Mouse (Mus musculus) neural tube, embryonic 15.5 days (tissue): Measurements from ENCODE around the gene Polr2a. TPM values are rescaled to one million over a fixed set of nuclear protein-coding genes. Genes with fewer than 3 reads are reported as not detected.

Experiments
- ATAC-seq: fragments of 200-750 bp; cut with Nextera tagmentation; 2 replicates; pipeline ENCODE4 v1.8.0; 2017; ENCODE audit warnings: mild to moderate bottlenecking, moderate TSS enrichment, moderate library complexity; ENCODE audit not compliant: low FRiP score
- H3K27ac ChIP-seq: fragments of 300-500 bp; sonication (generic); replicated peaks from 2 replicates; pipeline ENCODE4 v1.5.1; 2015; ENCODE audit warnings: mild to moderate bottlenecking, inconsistent platforms
- H3K27me3 ChIP-seq: fragments of 300-500 bp; sonication (generic); replicated peaks from 2 replicates; pipeline ENCODE4 v1.6.1; 2015; ENCODE audit warnings: inconsistent platforms
- H3K36me3 ChIP-seq: fragments of 300-500 bp; sonication (generic); 2 replicates; pipeline ENCODE4 v1.6.1; 2015; ENCODE audit warnings: inconsistent platforms
- H3K4me1 ChIP-seq: fragments of 300-500 bp; sonication (generic); 2 replicates; pipeline ENCODE4 v1.6.1; 2015; ENCODE audit warnings: inconsistent platforms
- H3K4me2 ChIP-seq: fragments of 300-500 bp; sonication (generic); 2 replicates; pipeline ENCODE4 v1.6.1; 2015; ENCODE audit warnings: inconsistent platforms, mild to moderate bottlenecking, moderate library complexity
- H3K4me3 ChIP-seq: fragments of 300-500 bp; sonication (generic); replicated peaks from 2 replicates; pipeline ENCODE4 v1.5.1; 2015; ENCODE audit warnings: mild to moderate bottlenecking, inconsistent platforms
- H3K9ac ChIP-seq: fragments of 300-500 bp; sonication (generic); replicated peaks from 2 replicates; pipeline ENCODE4 v1.6.1; 2015; ENCODE audit warnings: mild to moderate bottlenecking, inconsistent platforms
- H3K9me3 ChIP-seq: fragments of 300-500 bp; sonication (generic); replicated peaks from 2 replicates; pipeline ENCODE4 v1.6.1; 2016; ENCODE audit warnings: inconsistent platforms
- WGBS: fragments of 180-500 bp; shearing (Covaris S2); methylation state at CpG from one replicate; pipeline ENCODE4 v1.1.7; 2015; ENCODE audit warnings: mixed read lengths; 5-methylcytosine and 5-hydroxymethylcytosine counted together
- polyA plus RNA-seq: library from polyadenylated mRNA; unstranded; fragments of >200 nt; fragmentation: Nextera tagmentation; extraction: Ambion mirVana; gene quantifications from 2 replicates; pipeline ENCODE4 v1.2.1, GENCODE M21; 2015

Polr2a gene
- 13.2 and 18.7 TPM in 2 replicates for polyA plus RNA-seq

DNA sequence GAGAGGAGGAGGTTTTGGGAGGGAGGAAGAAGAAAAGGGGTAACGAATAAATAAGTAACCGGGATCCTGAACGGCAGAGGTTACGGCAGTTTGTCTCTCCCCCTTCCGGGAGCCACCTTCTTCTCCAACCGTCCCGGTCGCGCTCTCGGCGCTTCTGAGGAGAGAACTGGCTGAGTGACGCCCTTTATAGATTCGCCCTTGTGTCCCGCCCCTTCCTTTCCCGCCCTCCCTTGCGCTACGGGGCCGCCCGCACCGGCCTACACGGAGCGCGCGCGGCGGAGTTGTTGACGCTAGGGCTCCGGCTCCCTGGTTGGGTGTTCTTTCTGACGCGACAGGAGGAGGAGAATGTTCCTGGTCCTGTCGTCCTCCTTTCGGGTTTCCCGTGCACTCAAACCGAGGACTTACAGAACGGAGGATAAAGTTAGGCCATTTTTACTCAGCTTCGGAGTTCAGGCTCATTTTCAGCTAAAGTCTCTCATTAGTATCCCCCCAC, at the start of gene Polr2a:
Gene Polr2a, minus strand, starts transcription at position 160 of the 493 bp plus-strand sequence.
- H3K27me3 ChIP-seq: no peaks in the 10 kb centered on the region
- ATAC-seq: peak; percentile 98
- under 1% methylated on average over 36 of the region's 36 CpGs for WGBS
- H3K27ac ChIP-seq: peak within 1 kb of the TSS; percentile 99
- H3K9ac ChIP-seq: peak within 1 kb of the TSS; percentile 87
- peak within 1 kb of the TSS; percentile 84 for H3K4me2 ChIP-seq
- H3K4me1 ChIP-seq: peaks cover 53% of the 10 kb centered on the region
- no peaks in the 10 kb centered on the region for H3K9me3 ChIP-seq
- peak within 1 kb of the TSS; percentile 57 for H3K4me3 ChIP-seq
- no peaks in the 10 kb centered on the region for H3K36me3 ChIP-seq

DNA sequence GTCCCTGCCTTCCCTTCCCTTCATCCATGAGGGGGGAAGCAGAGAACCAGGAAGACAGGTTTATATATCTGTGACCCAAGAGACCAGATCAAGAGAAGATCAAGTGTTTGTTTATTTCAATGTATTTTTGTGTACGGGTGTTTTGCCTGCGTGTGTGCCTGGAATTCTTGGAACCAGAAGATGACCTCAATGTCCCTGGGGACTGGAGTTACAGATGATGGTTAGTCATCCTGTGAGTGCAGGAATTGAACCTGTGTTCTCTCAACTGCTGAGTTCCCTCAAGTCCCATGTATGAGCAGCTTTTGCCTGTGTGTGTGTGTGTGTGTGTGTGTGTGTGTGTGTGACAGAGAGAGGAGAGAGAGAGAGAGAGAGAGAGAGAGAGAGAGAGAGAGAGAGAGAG, 49.2 kb upstream of the Polr2a start:
- WGBS: 87% methylated on average over 2 of the region's 2 CpGs
- Histone ChIP-seq H3K4me3 (no peak overlapping the region), H3K9me3 (no peaks in the 10 kb centered on the region), H3K9ac (no peak overlapping the region), H3K36me3 (no peaks in the 10 kb centered on the region), H3K4me2 (no peak overlapping the region), H3K4me1 (peaks cover 30% of the 10 kb centered on the region), H3K27me3 (peaks cover 21% of the 10 kb centered on the region), H3K27ac (no peak overlapping the region)
- no peak for ATAC-seq

DNA sequence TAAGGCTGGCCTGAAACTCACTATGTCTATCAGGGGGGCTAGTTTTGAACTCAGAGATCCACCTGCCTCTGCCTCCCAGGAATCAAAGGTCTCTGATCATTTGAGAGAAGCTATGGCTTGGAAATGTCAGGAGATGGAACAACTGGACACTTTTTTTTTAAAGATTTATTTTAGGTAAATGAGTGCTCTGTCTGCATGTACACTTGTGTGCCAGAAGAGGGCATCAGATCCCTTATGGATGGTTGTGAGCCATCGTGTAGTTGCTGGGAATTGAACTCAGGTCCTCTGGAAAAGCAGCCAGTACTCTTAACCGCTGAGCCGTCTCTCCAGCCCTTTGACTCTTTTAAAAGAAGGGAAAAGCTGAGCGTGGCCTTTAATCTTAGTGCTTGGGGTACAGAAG, 47.9 kb upstream of the Polr2a start:
- 78% methylated on average over 4 of the region's 4 CpGs for WGBS
- no peak overlapping the region for H3K9ac ChIP-seq
- no peak overlapping the region for H3K4me3 ChIP-seq
- no peak overlapping the region for H3K4me2 ChIP-seq
- H3K27me3 ChIP-seq: peaks cover 21% of the 10 kb centered on the region
- H3K36me3 ChIP-seq: no peaks in the 10 kb centered on the region
- no peak for ATAC-seq
- H3K4me1 ChIP-seq: peaks cover 43% of the 10 kb centered on the region
- no peak overlapping the region for H3K27ac ChIP-seq
- no peaks in the 10 kb centered on the region for H3K9me3 ChIP-seq

DNA sequence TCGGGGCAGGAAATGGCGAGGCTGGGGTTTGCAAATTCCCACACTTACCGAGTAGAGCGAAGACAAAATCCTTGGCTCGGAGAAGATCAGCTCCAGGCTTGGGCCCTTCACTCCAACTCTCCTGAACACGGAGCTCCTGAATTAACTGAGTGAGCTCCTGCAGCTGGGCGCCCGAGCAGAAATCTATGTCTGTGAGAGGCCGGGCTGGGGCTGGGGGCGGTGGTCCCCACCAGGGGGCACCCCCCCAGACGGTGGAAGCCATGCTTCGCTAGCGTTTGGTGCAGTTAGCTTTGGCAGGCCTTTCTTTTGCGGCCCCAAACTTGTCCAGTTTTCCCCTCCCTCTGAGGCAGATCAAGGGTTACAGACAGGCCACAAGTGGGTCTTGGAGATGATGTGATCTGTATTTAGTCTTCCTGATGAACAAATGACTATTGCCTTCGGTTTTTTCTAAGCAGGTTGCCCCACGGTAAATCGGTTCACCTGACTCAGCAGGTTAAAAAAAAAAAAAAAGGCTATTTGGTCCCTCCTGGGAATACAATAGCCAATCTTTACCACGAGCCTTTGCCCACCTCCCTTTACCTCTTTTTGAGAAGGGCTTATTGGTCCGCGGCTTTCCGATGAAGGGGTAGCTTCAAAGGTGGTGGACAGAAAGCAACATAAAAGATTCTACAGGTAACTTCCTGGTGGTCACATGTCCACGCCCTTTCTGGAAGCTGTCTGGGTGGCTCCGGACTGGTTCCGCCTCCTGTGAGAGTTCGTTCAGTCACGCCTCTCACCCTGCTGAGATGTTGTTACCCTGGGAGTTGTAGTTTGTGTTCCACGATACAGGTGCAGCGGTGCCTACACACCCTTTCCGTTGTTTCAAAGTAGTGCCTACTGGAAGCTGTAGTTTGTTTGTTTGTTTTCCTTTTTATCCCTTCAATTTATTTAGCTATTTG, 46.8 kb upstream of the Polr2a start, which contains the start of gene Tmem102:
Gene Tmem102, minus strand, starts transcription at position 653 of the 938 bp plus-strand sequence.
- Histone ChIP-seq H3K4me1 (peaks cover 52% of the 10 kb centered on the region), H3K9me3 (no peaks in the 10 kb centered on the region), H3K9ac (no peak within 1 kb of the TSS), H3K4me2 (peak within 1 kb of the TSS; percentile 87), H3K4me3 (peak within 1 kb of the TSS; percentile 11; the same call in 1 of the 2 replicates), H3K36me3 (no peaks in the 10 kb centered on the region), H3K27ac (no peak within 1 kb of the TSS), H3K27me3 (peaks cover 21% of the 10 kb centered on the region)
- ATAC-seq: no peak
- WGBS: 5% methylated on average over 29 of the region's 29 CpGs

DNA sequence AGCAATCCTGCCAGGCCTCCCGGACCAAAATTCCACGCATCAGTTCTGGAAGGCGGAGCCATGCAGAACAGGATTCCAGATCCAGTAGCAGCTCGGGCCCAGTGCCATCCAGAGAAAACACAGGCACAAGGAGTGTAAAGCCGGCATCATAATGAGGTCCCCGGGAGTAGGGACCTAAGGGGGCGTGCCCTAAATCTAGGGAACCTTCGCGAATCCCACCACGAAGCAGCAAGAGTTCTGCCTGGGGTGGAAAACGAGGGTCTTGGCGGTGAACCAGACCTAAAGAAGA, 46.2 kb upstream of the Polr2a start:
- H3K9ac ChIP-seq: no peak overlapping the region
- H3K27ac ChIP-seq: no peak overlapping the region
- 6% methylated on average over 12 of the region's 12 CpGs for WGBS
- ATAC-seq: no peak
- peaks cover 59% of the 10 kb centered on the region for H3K4me1 ChIP-seq
- H3K9me3 ChIP-seq: no peaks in the 10 kb centered on the region
- H3K36me3 ChIP-seq: no peaks in the 10 kb centered on the region
- peaks cover 21% of the 10 kb centered on the region for H3K27me3 ChIP-seq
- peak overlapping the region; percentile 87 for H3K4me2 ChIP-seq
- H3K4me3 ChIP-seq: peak overlapping the region; percentile 11; the same call in 1 of the 2 replicates

DNA sequence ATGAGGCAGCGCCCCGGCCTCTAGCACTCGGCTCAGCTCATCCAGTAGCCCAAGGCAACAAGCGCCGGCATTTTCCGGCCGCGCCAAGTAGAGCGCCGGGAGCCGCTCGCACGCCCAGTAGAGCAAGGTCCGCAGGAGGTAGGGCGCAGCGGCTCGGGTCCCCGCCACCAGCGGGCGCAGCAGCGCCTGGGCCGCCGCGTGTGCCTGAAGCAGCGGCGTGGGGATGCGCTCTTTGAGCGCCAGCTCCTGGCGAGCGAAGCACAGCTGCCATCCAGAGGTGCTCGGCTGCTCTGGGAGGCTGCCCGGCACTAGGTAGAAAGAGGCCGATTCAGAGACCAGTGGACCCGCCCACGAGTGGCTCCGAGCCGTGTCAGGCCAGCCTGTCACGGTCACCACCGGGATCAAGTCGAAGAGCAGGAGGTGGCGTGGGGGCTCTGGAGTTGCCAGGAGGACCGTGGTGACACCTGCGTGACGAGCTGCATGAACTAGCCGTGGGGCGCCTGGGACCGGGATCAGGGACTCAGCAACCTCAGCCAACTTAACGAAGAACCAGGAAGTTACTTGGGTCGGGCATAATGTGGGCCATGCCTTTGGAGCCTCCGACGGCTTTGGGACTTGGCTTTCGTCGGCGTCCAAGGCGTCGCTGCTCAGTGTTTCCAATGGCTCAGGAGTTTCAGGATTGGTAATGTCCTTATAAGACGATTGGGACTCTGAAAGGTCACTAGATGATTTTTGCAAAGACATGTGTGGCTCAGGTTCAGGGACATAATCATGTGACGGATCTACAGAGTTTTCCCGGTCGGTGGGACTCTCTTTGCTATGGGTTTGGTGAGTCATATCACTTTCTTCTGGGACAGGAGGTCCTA, 45.6 kb upstream of the Polr2a start:
- 1% methylated on average over 60 of the region's 60 CpGs for WGBS
- peak; percentile 14; the same call in 1 of the 2 replicates for ATAC-seq
- H3K27ac ChIP-seq: peak overlapping the region; percentile 94
- peaks cover 21% of the 10 kb centered on the region for H3K27me3 ChIP-seq
- H3K36me3 ChIP-seq: no peaks in the 10 kb centered on the region
- H3K9me3 ChIP-seq: no peaks in the 10 kb centered on the region
- peak overlapping the region; percentile 63 for H3K4me3 ChIP-seq
- H3K4me2 ChIP-seq: peak overlapping the region; percentile 87
- H3K9ac ChIP-seq: peak overlapping the region; percentile 57
- peaks cover 64% of the 10 kb centered on the region for H3K4me1 ChIP-seq

DNA sequence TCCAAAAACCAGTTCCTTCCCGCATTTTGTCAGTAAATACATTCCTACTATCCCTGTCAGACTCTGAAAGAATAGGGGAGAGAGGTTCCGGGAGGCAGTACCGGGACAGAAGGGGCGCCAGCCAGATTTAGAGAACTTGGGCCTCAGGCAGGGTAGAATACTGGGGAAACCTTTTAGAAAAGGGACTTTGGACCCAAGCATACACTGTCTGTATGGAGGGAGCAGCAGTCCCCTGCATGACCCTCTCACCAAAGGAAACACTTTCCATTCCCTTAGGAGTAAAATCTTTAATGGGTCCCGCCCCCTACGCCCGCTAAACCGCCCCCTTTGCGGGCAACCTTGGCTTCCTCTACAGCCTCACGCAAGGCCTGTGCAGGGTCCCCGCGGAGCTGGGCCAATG, 44.9 kb upstream of the Polr2a start:
- H3K36me3 ChIP-seq: no peaks in the 10 kb centered on the region
- H3K27me3 ChIP-seq: peaks cover 21% of the 10 kb centered on the region
- H3K9me3 ChIP-seq: no peaks in the 10 kb centered on the region
- H3K27ac ChIP-seq: peak overlapping the region; percentile 94
- 2% methylated on average over 12 of the region's 12 CpGs for WGBS
- H3K4me1 ChIP-seq: peaks cover 67% of the 10 kb centered on the region
- no peak for ATAC-seq
- peak overlapping the region; percentile 63 for H3K4me3 ChIP-seq
- H3K9ac ChIP-seq: peak overlapping the region; percentile 57
- peak overlapping the region; percentile 87 for H3K4me2 ChIP-seq

DNA sequence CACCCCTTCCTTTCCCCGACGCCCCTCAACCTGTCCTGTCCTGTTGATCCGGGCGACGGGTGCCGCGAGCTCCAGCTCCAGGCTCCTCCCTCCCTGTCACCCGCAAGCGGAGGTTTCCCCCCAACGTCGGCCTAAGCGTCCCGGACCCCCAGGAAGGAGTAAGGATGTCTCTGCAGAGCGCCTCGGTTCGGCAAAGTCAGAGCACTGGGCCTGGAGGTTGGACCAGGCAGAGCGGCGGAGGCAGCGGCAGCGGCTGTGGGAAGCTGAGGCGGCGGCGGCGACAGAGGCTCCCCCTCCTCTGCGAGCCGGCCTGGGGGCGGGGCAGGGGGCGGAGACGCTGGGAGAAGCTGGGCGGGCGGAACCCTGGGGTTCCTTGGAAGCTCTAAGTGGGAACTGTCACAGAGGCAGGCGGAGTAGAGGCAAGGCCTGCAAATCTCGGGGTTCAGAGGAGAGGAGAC, 44.2 kb upstream of the Polr2a start:
- peak; percentile 32 for ATAC-seq
- Histone ChIP-seq H3K9ac (peak overlapping the region; percentile 57), H3K4me2 (peak overlapping the region; percentile 87), H3K4me3 (peak overlapping the region; percentile 63), H3K36me3 (no peaks in the 10 kb centered on the region), H3K9me3 (no peaks in the 10 kb centered on the region), H3K4me1 (peaks cover 67% of the 10 kb centered on the region), H3K27me3 (peaks cover 25% of the 10 kb centered on the region), H3K27ac (peak overlapping the region; percentile 94)
- WGBS: under 1% methylated on average over 33 of the region's 33 CpGs

DNA sequence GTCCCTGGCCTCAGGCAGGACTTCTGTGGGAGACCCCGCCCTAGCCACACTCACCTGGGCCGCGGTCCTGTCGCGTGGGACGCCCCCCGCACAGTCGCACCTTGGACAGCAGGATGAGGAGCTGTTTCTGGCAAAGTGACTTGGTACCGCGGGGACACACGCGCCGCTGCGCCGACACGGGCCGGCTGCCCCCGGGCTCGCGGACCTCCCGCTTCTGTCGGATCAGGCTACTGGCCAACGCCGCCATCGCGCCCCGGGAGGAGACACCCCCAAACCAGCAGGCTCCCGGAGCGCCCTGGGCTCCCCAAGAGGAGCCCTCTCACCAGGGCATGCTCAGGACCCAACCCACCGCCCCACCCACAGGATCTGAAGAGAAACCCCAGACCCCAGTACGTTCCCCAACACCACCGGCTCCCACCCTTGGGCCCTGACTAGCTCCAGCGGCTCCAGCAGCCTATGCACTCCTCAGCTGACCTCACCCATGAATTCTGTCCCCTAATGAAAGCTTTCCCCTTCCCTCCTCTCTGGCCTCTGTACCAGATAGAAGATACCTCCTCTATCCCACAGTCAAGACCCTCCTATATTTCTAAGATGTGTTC, 43.0 kb upstream of the Polr2a start, which contains the start of gene Fgf11:
Gene Fgf11, minus strand, starts transcription at position 479 of the 599 bp plus-strand sequence.
- Histone ChIP-seq H3K4me1 (peaks cover 67% of the 10 kb centered on the region), H3K27me3 (peaks cover 31% of the 10 kb centered on the region), H3K9me3 (no peaks in the 10 kb centered on the region), H3K27ac (peak within 1 kb of the TSS; percentile 94), H3K36me3 (no peaks in the 10 kb centered on the region), H3K4me3 (peak within 1 kb of the TSS; percentile 63), H3K9ac (peak within 1 kb of the TSS; percentile 57), H3K4me2 (peak within 1 kb of the TSS; percentile 87)
- under 1% methylated on average over 33 of the region's 33 CpGs for WGBS
- no peak for ATAC-seq

DNA sequence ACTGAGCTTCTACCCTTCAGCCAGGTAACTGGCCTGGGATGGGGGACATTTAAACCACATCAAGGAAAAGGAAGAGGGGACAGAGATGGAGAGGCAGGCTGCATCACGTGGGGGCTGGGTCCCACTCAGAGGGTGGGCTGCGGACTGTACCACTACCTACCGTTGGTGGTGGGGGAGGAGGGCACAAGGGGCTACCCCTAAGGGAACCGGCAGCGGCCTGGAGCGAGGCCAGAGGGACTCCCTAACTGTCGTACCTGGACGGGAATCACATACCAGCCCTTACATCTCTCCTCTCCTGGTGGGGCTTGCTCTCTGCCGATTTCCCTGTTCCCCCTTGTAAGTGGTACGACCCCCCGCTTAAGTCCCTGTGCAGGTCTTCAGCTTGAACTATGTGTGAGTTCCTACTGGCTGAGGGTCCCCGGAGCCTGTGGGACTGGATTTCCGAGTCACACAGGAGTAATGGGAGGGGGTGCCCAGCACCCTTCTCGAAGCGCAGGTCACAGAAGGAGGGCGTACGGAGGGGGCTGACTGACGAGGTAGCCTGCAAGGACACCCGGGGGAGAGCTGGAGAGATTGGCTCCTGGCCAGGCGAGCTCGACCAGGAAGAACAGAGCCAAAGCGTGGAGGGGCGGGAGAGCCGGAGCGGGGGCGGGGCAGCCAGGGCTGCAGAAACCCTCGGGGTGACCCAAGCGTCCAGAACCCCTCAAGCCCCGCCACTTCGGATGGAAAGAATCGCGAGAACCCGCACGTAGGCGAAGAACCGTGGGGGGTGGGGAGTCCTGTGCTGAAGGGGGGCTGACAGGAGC, 42.2 kb upstream of the Polr2a start:
- 1% methylated on average over 36 of the region's 36 CpGs for WGBS
- ATAC-seq: peak; percentile 82
- Histone ChIP-seq H3K9me3 (no peaks in the 10 kb centered on the region), H3K27me3 (peaks cover 28% of the 10 kb centered on the region), H3K4me1 (peaks cover 71% of the 10 kb centered on the region), H3K9ac (peak overlapping the region; percentile 57), H3K27ac (peak overlapping the region; percentile 94), H3K36me3 (no peaks in the 10 kb centered on the region), H3K4me3 (peak overlapping the region; percentile 63), H3K4me2 (peak overlapping the region; percentile 87)
